Mouse (Mus musculus) stomach, postnatal 0 days (tissue): Measurements from ENCODE around the gene Flnb. TPM values are rescaled to one million over a fixed set of nuclear protein-coding genes. Genes with fewer than 3 reads are reported as not detected.

Experiments used
- ATAC-seq: fragments of 200-750 bp; cut with Nextera tagmentation; 2 replicates; pipeline ENCODE4 v1.8.0; 2017; ENCODE audit not compliant: low FRiP score, low TSS enrichment
- DNase-seq: peaks from one replicate; pipeline ENCODE4 v3.0.0-alpha.2; 2016; ENCODE audit warnings: low spot score
- H3K27ac ChIP-seq: fragments of 300-500 bp; sonication (generic); replicated peaks from 2 replicates; pipeline ENCODE4 v1.5.1; 2014; ENCODE audit warnings: mild to moderate bottlenecking, control low read depth
- H3K27me3 ChIP-seq: fragments of 300-500 bp; sonication (generic); 2 replicates; pipeline ENCODE4 v1.6.1; 2014; ENCODE audit warnings: low read length; ENCODE audit not compliant: control insufficient read depth, insufficient read depth
- H3K36me3 ChIP-seq: fragments of 300-500 bp; sonication (generic); 2 replicates; pipeline ENCODE4 v1.6.1; 2014; ENCODE audit warnings: low read length, mixed read lengths; ENCODE audit not compliant: control insufficient read depth, insufficient read depth
- H3K4me1 ChIP-seq: fragments of 300-500 bp; sonication (generic); replicated peaks from 2 replicates; pipeline ENCODE4 v1.6.1; 2014; ENCODE audit warnings: antibody characterized with exemption; ENCODE audit not compliant: control insufficient read depth, insufficient read depth
- H3K4me2 ChIP-seq: fragments of 300-500 bp; sonication (generic); replicated peaks from 2 replicates; pipeline ENCODE4 v1.6.1; 2014; ENCODE audit warnings: low read depth, mild to moderate bottlenecking, control low read depth, moderate library complexity
- H3K4me3 ChIP-seq: fragments of 300-500 bp; sonication (generic); 2 replicates; pipeline ENCODE4 v1.5.1; 2014; ENCODE audit warnings: low read depth, low read length, control low read depth
- H3K9ac ChIP-seq: fragments of 300-500 bp; sonication (generic); 2 replicates; pipeline ENCODE4 v1.6.1; 2014; ENCODE audit warnings: mild to moderate bottlenecking, low read length, control low read depth, mixed read lengths
- H3K9me3 ChIP-seq: fragments of 300-500 bp; sonication (generic); 2 replicates; pipeline ENCODE4 v1.6.1; 2016; ENCODE audit warnings: low read length; ENCODE audit not compliant: control insufficient read depth
- CTCF ChIP-seq: IDR thresholded peaks from 2 replicates; pipeline ENCODE4 v1.5.1; 2016; ENCODE audit warnings: antibody characterized with exemption, low read depth, mild to moderate bottlenecking, moderate library complexity
- EP300 ChIP-seq: optimal IDR thresholded peaks from 2 replicates; pipeline ENCODE3; 2016; ENCODE audit warnings: antibody characterized with exemption
- WGBS: fragments of 180-500 bp; shearing (Covaris S2); extraction: QIAGEN DNeasy Blood & Tissue Kit; methylation state at CpG from one replicate; pipeline ENCODE4 v1.1.7; 2014; 5-methylcytosine and 5-hydroxymethylcytosine counted together
- polyA plus RNA-seq: library from polyadenylated mRNA; unstranded; fragments of >200 nt; fragmentation: Nextera tagmentation; extraction: Ambion mirVana; gene quantifications from 2 replicates; pipeline ENCODE4 v1.2.1, GENCODE M21; 2015

Gene Flnb
- polyA plus RNA-seq, 1 experiment from 2014 or later, result 8.3 TPM

- H3K4me2 ChIP-seq, result no peak overlapping the region
- no peaks in the 10 kb centered on the region for H3K9me3 ChIP-seq
- DNase-seq, result no peak
- peaks cover 12% of the 10 kb centered on the region; the same call in 1 of the 2 replicates for H3K36me3 ChIP-seq
- no peak for ATAC-seq
- WGBS, result 75% methylated on average over 5 of the region's 5 CpGs
- no peak overlapping the region for H3K9ac ChIP-seq
- H3K4me1 ChIP-seq, result no peaks in the 10 kb centered on the region
- H3K27ac ChIP-seq, result no peak overlapping the region
- no peak overlapping the region for H3K4me3 ChIP-seq
- no peaks in the 10 kb centered on the region for H3K27me3 ChIP-seq
- TF ChIP-seq EP300 (no peak), CTCF (no peak)
Observed at GRCm38 (mm10) chr14:7941413-7941812, 123.7 kb downstream of the Flnb start.

- peaks cover 13% of the 10 kb centered on the region; the same call in 1 of the 2 replicates for H3K36me3 ChIP-seq
- no peak overlapping the region for H3K4me2 ChIP-seq
- 49% methylated on average over 7 of the region's 7 CpGs for WGBS
Observed at GRCm38 (mm10) chr14:7943101-7943800, 125.5 kb downstream of the Flnb start.

DNA sequence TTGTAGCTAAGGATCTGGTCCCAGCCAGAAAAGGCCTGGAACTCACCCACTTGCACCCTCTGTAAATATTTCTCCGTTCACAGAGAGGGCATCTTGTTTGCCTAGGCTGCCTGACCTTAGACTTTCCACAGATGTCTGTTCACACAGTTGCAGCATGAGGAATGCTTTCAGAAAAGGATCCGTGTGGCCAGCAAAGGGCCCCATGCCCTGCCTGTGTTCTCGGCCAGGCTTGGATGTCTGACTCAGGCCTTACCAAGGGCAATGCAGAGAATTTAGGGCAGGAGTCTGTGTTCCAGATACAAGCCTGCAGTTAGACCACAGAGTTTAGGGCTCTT lies 126.0 kb downstream of the Flnb start:
- no peak for ATAC-seq
- Histone ChIP-seq H3K4me2 (no peak overlapping the region), H3K27ac (peak overlapping the region; percentile 63), H3K9me3 (no peaks in the 10 kb centered on the region), H3K27me3 (no peaks in the 10 kb centered on the region), H3K4me3 (no peak overlapping the region), H3K4me1 (no peaks in the 10 kb centered on the region), H3K36me3 (peaks cover 18% of the 10 kb centered on the region; the same call in 1 of the 2 replicates), H3K9ac (no peak overlapping the region)
- 64% methylated on average over 3 of the region's 3 CpGs for WGBS
- TF ChIP-seq EP300 (no peak), CTCF (no peak)
- no peak for DNase-seq

More at GRCm38 (mm10) chr14:7943101-7943800, 125.5 kb downstream of the Flnb start:
- Histone ChIP-seq H3K27me3 (no peaks in the 10 kb centered on the region), H3K9ac (no peak overlapping the region), H3K4me3 (no peak overlapping the region), H3K4me1 (no peaks in the 10 kb centered on the region), H3K27ac (peak overlapping the region; percentile 63), H3K9me3 (no peaks in the 10 kb centered on the region)
- ATAC-seq, result peak; percentile 61
- no peak for TF ChIP-seq EP300
- TF ChIP-seq CTCF, result no peak
- peak; percentile 61 for DNase-seq

DNA sequence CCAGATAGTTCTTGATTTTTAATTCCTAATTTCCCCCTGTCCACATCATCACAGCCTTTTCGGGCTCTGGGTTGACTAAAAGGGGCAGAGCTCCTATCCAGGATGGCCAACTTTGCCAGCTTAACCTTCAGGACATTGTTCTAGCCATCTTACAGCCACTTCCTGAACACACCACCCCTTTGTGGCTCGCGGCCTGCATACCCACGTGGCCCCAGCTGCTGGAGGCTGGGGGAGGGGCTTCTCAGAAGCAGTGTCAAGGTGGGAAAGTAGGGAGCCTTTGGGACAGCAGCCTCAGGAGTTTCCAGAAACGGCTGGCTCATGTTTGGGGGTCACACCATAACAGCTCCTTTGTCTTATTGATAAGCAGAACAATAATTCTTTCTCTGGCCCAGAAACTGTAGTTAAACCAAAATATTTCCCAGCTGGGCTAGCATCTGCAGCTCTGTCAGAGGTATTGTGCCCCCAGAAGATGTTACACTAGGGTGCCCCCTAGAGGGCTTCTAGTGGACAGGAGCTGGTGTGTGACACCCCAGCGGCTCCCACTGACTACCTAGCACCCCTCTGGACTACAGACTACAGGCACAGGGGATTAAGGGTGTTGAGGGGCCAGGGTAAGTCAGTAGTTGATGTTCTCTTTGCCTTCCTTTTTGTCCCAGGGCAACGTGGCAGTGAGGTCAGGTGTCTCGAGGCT lies 126.7 kb downstream of the Flnb start:
- H3K4me1 ChIP-seq, result no peaks in the 10 kb centered on the region
- no peak for ATAC-seq
- no peak overlapping the region for H3K4me2 ChIP-seq
- H3K27ac ChIP-seq, result no peak overlapping the region
- H3K9me3 ChIP-seq, result no peaks in the 10 kb centered on the region
- H3K36me3 ChIP-seq, result peaks cover 20% of the 10 kb centered on the region
- no peak for DNase-seq
- TF ChIP-seq CTCF, result peak; percentile 53
- TF ChIP-seq EP300, result no peak
- H3K4me3 ChIP-seq, result no peak overlapping the region
- WGBS, result 57% methylated on average over 8 of the region's 8 CpGs
- no peaks in the 10 kb centered on the region for H3K27me3 ChIP-seq
- no peak overlapping the region for H3K9ac ChIP-seq

- no peak for DNase-seq
- H3K4me3 ChIP-seq, result no peak overlapping the region
- no peak for TF ChIP-seq CTCF
- H3K36me3 ChIP-seq, result peaks cover 18% of the 10 kb centered on the region
- H3K9ac ChIP-seq, result no peak overlapping the region
- no peaks in the 10 kb centered on the region for H3K4me1 ChIP-seq
- ATAC-seq, result no peak
- H3K27me3 ChIP-seq, result no peaks in the 10 kb centered on the region
- H3K27ac ChIP-seq, result no peak overlapping the region
- WGBS, result 70% methylated on average over 5 of the region's 5 CpGs
- no peak overlapping the region for H3K4me2 ChIP-seq
- H3K9me3 ChIP-seq, result no peaks in the 10 kb centered on the region
Observed at GRCm38 (mm10) chr14:7945261-7945660, 127.5 kb downstream of the Flnb start.

DNA sequence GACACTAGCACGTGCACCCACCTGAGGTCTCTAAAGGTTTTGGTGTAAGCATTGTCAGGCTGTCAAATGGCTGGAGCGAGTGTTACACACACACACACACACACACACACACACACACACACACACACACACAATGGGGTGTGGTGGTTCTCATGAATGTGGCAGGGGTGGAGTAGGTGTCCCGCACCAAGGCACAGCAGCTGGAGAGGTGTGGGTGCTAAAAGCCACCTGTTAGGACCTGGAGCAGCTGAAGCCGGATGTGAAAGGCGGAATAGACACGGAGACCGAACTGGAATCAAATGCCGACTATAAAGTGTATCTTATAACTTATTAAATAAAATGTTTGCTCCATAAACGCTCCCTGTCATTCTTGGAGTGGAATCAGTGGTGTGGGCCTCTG lies 133.5 kb downstream of the Flnb start:
- WGBS, result 76% methylated on average over 9 of the region's 9 CpGs
- no peak for ATAC-seq

More for the DNA sequence above, 133.5 kb downstream of the Flnb start:
- Histone ChIP-seq H3K4me2 (no peak overlapping the region), H3K9me3 (no peaks in the 10 kb centered on the region), H3K27ac (no peak overlapping the region), H3K36me3 (peaks cover 12% of the 10 kb centered on the region), H3K9ac (no peak overlapping the region), H3K27me3 (no peaks in the 10 kb centered on the region), H3K4me1 (peaks cover 6% of the 10 kb centered on the region; the same call in 1 of the 2 replicates), H3K4me3 (no peak overlapping the region)
- TF ChIP-seq EP300 (no peak), CTCF (no peak)
- DNase-seq, result no peak
